Mouse (Mus musculus): Measurements from ENCODE around the gene Gipc2. TPM values are rescaled to one million over a fixed set of nuclear protein-coding genes. Genes with fewer than 3 reads are reported as not detected.

Gene Gipc2
- total RNA-seq, 2 experiments from 2014 or later = 1.3 to 2.8 TPM

- DNase-seq (ENCODE audit: low spot score in 2 of 2) = no peak
Measured at GRCm38 (mm10) chr3:152190679-152191477, 24.8 kb upstream of the Gipc2 start.

- no peak for DNase-seq (ENCODE audit: low spot score in 2 of 2)
Measured at GRCm38 (mm10) chr3:152189306-152189705, 23.3 kb upstream of the Gipc2 start.

- DNase-seq (ENCODE audit: low spot score in 2 of 2) = no peak
Measured at GRCm38 (mm10) chr3:152186106-152186505, 20.1 kb upstream of the Gipc2 start.

GRCm38 (mm10) chr3:152183522-152183921 is 17.5 kb upstream of the Gipc2 start:
- no peak for DNase-seq (ENCODE audit: low spot score in 2 of 2)

GRCm38 (mm10) chr3:152180624-152181023 is 14.6 kb upstream of the Gipc2 start:
- DNase-seq (ENCODE audit: low spot score in 2 of 2) = no peak

GRCm38 (mm10) chr3:152179285-152179684 is 13.3 kb upstream of the Gipc2 start:
- DNase-seq (ENCODE audit: low spot score in 2 of 2) = no peak

GRCm38 (mm10) chr3:152178816-152179215 is 12.8 kb upstream of the Gipc2 start:
- no peak for DNase-seq (ENCODE audit: low spot score in 2 of 2)

GRCm38 (mm10) chr3:152172322-152172935 is 6.4 kb upstream of the Gipc2 start:
- no peak for DNase-seq (ENCODE audit: low spot score in 2 of 2)

- DNase-seq (ENCODE audit: low spot score in 2 of 2) = no peak
Measured at GRCm38 (mm10) chr3:152171862-152172261, 5.8 kb upstream of the Gipc2 start.

GRCm38 (mm10) chr3:152171236-152171635 is 5.2 kb upstream of the Gipc2 start:
- DNase-seq (ENCODE audit: low spot score in 2 of 2) = no peak

GRCm38 (mm10) chr3:152170407-152170806 is 4.4 kb upstream of the Gipc2 start:
- no peak for DNase-seq (ENCODE audit: low spot score in 2 of 2)

GRCm38 (mm10) chr3:152168007-152168406 is 2.0 kb upstream of the Gipc2 start:
- no peak for DNase-seq (ENCODE audit: low spot score in 2 of 2)

- no peak for DNase-seq (ENCODE audit: low spot score in 2 of 2)
Measured at GRCm38 (mm10) chr3:152166699-152167451, 845 bp upstream of the Gipc2 start.

GRCm38 (mm10) chr3:152165351-152166098 is 505 bp downstream of the Gipc2 start:
- DNase-seq (ENCODE audit: low spot score in 2 of 2) = peak in 1 of 2 experiments; percentile 36

- DNase-seq (ENCODE audit: low spot score in 2 of 2) = no peak
Measured at GRCm38 (mm10) chr3:152165014-152165350, 1.0 kb downstream of the Gipc2 start.

- DNase-seq (ENCODE audit: low spot score in 2 of 2) = no peak
Measured at GRCm38 (mm10) chr3:152163320-152163719, 2.7 kb downstream of the Gipc2 start.

GRCm38 (mm10) chr3:152160607-152161006 is 5.4 kb downstream of the Gipc2 start:
- no peak for DNase-seq (ENCODE audit: low spot score in 2 of 2)

- no peak for DNase-seq (ENCODE audit: low spot score in 2 of 2)
Measured at GRCm38 (mm10) chr3:152159321-152159720, 6.7 kb downstream of the Gipc2 start.

- DNase-seq (ENCODE audit: low spot score in 2 of 2) = no peak
Measured at GRCm38 (mm10) chr3:152158344-152159291, 7.4 kb downstream of the Gipc2 start.

GRCm38 (mm10) chr3:152156816-152157496 is 9.1 kb downstream of the Gipc2 start:
- no peak for DNase-seq (ENCODE audit: low spot score in 2 of 2)
